Mouse (Mus musculus) left cerebral cortex, postnatal 25 days (tissue): ENCODE measurements around the gene Zfp598. TPM values are rescaled to one million over a fixed set of nuclear protein-coding genes. Genes with fewer than 3 reads are reported as not detected.

Source experiments
- DNase-seq, 2 experiments: peaks; one replicate each; pipeline ENCODE4 v3.0.0; 2022; ENCODE audit warnings: low spot score in 2 of 2, mixed read lengths in 1 of 2
- intact Hi-C: fragments of 180-260 bp; cut with DNase I; formaldehyde crosslinking; loops from one replicate; pipeline ENCODE4 v1.15.1; 2025
- total RNA-seq, 2 experiments: library from RNA; stranded (reverse); gene quantifications; 2 replicates each; pipeline ENCODE4 v1.2.3; 2021

The Zfp598 gene
- total RNA-seq, 2 experiments from 2014 or later, result 38.5 to 39.3 TPM

DNA sequence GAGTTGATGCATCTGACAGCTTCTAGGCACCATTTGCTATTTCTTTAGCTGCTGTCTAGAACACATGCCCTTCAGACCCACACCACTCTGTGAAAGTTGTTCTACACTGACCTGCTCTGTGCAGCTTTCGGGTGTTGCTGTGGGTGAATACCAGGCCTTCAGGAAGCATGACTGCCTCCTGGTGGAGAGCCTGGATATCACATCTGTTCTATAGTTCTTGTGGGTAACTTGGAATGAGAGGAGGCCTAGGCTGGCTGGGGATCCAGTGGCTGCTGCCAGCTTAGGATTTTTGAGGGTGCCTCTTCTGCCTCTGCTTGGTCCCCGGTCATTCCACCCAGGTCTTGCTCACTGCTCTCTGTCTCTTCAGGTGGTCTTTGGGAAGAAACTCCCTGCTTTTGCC, 6.7 kb downstream of the Zfp598 start:
- intact Hi-C loops, result loop anchor here (5.0 kb wide), 1 partner anchor 199 kb away; the partner anchor contains the start of gene Mlst8
- peak; percentile 63 to 65 for DNase-seq

GRCm38 (mm10) chr17:24676877-24677276, 7.4 kb downstream of the Zfp598 start:
- intact Hi-C loops, result loop anchor here (5.0 kb wide), 1 partner anchor 200 kb away; the partner anchor contains the start of gene Mlst8
- DNase-seq, result no peak

GRCm38 (mm10) chr17:24677500-24678080, 8.1 kb downstream of the Zfp598 start:
- no peak for DNase-seq
- intact Hi-C loops, result loop anchor here (5.0 kb wide), 1 partner anchor 200 kb away; the partner anchor contains the start of gene Mlst8

GRCm38 (mm10) chr17:24686514-24686913, 17.0 kb downstream of the Zfp598 start:
- no peak for DNase-seq
- intact Hi-C loops, result no loop called here

- intact Hi-C loops, result no loop called here
These were observed 17.7 kb downstream of the Zfp598 start for GRCm38 (mm10) chr17:24687146-24687595.

GRCm38 (mm10) chr17:24687599-24687998, 18.1 kb downstream of the Zfp598 start:
- no peak for DNase-seq
- intact Hi-C loops, result no loop called here

More at GRCm38 (mm10) chr17:24687146-24687595, 17.7 kb downstream of the Zfp598 start:
- DNase-seq, result no peak

- DNase-seq, result peak; percentile 52 to 60
- intact Hi-C loops, result no loop called here
These were observed 20.0 kb downstream of the Zfp598 start, which contains the start of gene Syngr3 for GRCm38 (mm10) chr17:24689251-24690081. Gene Syngr3 (minus strand): TSS chr17:24689955.

DNA sequence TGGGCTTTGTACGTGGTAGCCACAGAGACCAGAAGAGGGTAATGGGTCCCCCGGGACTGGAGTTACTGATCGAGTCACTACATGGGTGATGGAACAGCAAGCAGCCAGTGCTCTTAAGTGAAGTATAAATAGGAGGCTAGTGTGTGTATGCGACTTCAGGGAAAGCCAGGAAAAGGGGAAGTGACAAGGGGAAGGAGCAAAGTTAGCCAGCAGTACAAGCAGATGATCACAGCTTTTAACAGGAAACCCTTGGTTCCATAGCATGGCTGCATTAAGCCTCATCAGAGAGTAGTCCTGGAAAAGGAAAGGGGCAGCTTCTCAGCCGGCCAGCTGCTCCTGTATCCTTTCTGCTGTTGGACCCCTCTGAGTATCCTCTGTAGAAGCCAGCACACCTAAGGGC, 22.9 kb downstream of the Zfp598 start:
- DNase-seq, result no peak
- intact Hi-C loops, result no loop called here

- DNase-seq, result no peak
These were observed 26.0 kb downstream of the Zfp598 start for GRCm38 (mm10) chr17:24695326-24696010.

GRCm38 (mm10) chr17:24696011-24696697, 26.7 kb downstream of the Zfp598 start, which contains the start of the genes Gfer and Noxo1:
Gene Gfer (minus strand): TSS chr17:24696156.
Gene Noxo1 (plus strand): TSS chr17:24696234.
- intact Hi-C loops, result no loop called here

More at GRCm38 (mm10) chr17:24695326-24696010, 26.0 kb downstream of the Zfp598 start:
- intact Hi-C loops, result no loop called here

GRCm38 (mm10) chr17:24697985-24698384, 28.5 kb downstream of the Zfp598 start:
- intact Hi-C loops, result no loop called here
- no peak for DNase-seq

More at GRCm38 (mm10) chr17:24696011-24696697, 26.7 kb downstream of the Zfp598 start, which contains the start of the genes Gfer and Noxo1:
- DNase-seq, result peak; percentile 82 to 86

DNA sequence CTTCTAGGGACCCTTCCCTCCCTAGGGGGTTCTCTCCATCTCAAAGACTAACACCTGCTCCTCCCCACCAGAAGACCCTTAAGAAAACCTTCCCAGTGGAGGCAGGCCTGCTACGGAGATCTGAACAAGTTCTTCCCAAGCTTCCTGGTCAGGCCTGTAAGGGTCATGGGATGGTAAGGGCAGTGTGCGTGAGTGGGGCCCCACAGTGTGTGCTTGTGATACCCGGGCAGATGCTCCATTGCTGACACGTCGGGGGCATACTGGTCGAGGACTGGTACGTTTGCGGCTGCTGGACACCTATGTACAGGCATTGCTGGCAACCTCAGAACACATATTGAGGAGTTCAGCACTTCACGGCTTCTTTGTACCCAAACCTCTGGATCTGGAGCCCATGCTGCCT, 29.2 kb downstream of the Zfp598 start:
- intact Hi-C loops, result no loop called here
- DNase-seq, result no peak

DNA sequence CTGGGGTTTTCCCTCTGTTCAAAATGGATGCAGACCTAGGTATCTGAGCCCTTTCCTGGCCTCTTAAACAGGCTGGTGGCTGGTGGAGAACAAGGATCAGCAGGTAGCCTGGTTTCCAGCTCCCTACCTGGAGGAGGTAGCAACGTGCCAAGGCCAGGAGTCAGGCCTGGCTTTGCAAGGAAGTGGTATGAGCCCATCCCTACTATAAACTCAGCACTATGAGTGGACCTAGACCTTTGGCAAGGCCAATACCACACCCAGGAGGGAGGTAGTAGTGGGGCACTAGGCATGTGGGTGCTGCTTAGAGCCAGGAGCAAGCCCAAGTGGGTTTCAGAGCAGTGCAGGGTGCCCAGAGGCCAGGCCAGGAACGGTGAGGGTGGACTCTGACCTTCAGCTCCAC, 30.0 kb downstream of the Zfp598 start:
- intact Hi-C loops, result no loop called here
- no peak for DNase-seq

GRCm38 (mm10) chr17:24701251-24701650, 31.8 kb downstream of the Zfp598 start:
- intact Hi-C loops, result no loop called here
- no peak for DNase-seq

DNA sequence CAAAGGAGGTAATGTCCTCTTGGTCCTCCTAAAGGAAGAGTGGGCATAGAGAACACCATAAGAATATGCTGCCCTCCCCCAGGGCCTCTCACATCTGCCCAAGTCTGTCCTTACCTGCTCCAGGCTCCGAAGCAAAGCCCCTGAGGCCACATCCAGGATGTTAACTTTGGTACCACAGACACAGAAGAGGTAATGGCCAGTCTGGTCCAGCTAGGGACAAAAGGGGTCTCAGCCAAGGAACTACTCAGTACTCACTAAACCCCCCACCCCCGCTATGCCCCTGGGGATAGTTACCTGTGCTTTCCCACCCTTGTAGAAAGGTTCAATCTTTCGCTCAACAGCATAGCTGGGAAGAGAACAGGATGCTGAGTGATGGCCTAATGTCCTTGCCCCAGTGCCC, 36.3 kb downstream of the Zfp598 start:
- intact Hi-C loops, result no loop called here

DNA sequence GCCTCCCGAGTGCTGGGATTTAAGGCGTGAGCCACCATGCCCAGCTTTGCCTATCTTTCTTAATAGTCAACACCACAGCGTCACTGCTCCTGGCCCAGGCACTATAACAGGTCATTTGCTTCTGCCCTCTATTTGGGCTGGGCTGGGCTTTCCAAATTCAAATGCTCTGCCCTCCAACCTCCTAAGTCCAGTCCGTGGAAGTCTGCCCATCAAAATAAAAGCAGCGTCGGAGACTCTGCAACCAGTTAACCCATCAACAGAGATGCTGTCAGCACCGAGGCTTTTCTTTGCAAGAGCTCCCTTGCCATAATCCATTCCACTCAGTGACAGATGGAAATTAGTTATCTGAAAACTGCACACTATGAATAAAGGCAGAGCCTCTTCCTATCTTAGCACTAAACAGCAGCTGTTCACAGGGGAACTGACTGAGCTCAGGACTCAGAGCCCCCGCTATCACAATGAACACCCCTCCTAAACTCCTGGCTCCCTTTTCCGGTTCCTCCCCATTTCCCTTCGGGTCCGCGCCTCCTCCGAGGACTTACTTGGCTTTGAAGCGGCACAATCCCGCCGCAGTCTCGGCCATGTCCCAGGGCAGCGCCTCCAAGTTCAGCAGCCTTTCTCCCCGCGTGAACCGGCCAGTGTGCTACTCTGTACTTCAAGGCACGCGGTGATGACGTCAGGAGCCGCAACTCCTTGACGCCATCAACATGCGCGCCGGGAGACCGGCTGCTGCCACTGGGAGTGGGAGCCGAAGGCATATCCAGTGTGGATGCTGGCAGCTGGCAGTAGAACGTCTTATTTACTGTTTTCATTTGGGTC, 37.7 kb downstream of the Zfp598 start, which contains the start of gene Tbl3:
Gene Tbl3 (minus strand): TSS at position 679 of the 819 bp plus-strand sequence.
- DNase-seq, result peak; percentile 97 to 98
- intact Hi-C loops, result no loop called here

More for the DNA sequence above, 36.3 kb downstream of the Zfp598 start:
- DNase-seq, result no peak

- intact Hi-C loops, result no loop called here
- no peak for DNase-seq
These were observed 38.4 kb downstream of the Zfp598 start for GRCm38 (mm10) chr17:24707801-24708425.

GRCm38 (mm10) chr17:24708646-24709045, 39.2 kb downstream of the Zfp598 start:
- intact Hi-C loops, result no loop called here
- DNase-seq, result peak in 1 of 2 experiments; percentile 31
